Mouse (Mus musculus) lung, postnatal 10 days (tissue): ENCODE data around the gene Exoc8.

Experiments used
- DNase-seq: peaks from one replicate; pipeline ENCODE4 v3.0.0; 2021

Gene Exoc8

GRCm38 (mm10) chr8:124905482-124905881 lies 8.0 kb upstream of the Exoc8 start:
- DNase-seq: no peak

DNA sequence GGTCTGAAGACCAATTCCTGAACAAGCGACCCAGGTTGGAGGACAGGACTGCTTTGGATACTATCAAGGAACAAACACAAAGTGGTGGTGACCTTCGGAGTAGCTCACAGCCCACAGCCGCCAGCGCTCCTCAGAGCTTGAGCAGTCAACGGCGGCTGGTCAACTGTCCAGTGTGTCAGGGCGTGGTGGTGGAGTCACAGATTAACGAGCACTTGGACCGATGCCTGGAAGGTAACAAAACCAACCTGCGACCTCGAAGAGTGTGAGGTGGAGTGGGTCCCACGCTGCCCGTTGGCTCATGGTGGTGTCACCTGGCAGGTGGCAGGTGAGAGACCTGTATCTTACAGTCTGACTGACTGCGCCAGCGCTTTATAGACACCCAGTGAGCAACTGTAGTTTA lies 5.7 kb upstream of the Exoc8 start:
- DNase-seq: no peak

DNA sequence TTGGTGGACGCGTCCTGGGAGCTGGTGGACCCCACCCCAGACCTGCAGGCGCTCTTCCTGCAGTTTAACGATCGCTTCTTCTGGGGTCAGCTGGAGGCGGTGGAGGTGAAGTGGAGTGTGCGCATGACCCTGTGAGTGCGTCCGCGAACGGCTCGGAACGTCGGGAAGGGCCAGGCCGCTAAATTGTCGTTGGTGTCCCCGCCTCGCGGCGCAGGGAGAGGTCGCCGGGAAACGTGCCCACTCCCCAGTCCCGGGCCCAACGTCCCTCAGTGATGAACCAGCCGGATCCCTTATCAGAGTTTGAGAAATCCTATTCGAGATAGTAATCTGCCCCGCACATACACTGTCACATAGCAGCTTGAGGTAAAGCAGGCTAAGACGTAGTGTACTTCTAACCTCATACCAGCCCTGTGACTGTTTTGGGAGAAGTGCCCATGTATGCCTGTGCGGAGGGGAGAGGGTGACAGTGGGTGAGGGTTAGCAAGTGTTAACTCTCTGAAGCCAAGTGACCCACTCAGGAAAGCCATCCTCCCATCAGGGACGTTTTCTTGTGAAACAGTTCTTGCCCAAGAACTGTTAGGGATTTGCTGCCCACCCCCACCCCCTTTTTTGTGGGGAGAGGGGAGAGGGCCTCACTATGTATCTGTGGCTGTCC lies 873 bp upstream of the Exoc8 start:
- DNase-seq: no peak

GRCm38 (mm10) chr8:124896632-124897385 lies 696 bp downstream of the Exoc8 start:
- DNase-seq: peak; percentile 91

DNA sequence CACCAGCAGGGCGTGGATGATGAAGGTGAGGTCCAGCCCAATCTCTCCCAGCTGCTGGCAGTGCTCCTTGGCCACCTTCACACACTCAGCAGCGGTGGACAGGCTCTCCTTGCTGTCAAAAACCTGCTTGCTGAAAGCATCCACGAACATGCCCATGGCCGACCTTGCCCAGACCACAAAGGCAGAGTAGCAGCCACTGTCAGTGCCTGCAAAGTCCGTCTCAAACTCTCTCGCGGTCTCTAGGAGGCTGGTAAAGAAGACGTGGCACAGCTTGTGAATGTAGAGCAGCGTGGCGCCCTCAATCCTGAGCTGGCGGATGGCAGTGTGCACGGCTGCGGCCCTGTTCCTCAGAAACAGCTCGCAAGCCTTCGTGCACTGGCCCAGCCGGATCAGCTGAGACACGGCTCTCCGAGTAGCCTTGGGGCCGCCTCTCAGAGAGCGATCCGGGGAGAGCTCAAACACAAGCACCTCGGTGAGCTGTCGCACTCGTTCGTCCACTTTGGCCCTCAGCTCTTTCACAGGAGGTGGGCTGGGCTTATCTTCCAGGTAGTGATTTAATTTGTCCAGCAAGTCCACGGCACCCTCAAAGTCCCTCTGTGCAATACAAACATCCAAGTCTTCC lies 1.4 kb downstream of the Exoc8 start:
- no peak for DNase-seq

DNA sequence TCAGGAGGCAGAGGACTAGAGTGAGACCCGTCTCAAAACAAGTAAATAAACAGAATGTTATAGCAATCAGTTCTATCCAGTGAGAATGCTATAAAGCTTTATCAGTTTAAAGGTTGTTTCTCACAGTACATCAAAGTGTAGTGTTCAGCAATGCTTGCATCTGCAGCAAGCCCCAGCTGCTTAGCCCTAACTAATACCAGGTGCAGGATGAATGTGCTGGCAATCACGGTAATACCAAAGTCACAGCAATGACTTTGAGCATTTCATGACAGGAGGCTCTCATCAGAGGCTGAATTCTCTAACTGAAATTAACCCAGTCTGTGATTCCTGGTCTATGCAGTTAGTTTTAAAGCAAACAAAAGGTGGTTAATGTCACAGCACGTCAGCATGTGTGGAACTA lies 4.9 kb downstream of the Exoc8 start:
- no peak for DNase-seq

- DNase-seq: no peak
Observed at GRCm38 (mm10) chr8:124888385-124888784, 9.1 kb downstream of the Exoc8 start.

DNA sequence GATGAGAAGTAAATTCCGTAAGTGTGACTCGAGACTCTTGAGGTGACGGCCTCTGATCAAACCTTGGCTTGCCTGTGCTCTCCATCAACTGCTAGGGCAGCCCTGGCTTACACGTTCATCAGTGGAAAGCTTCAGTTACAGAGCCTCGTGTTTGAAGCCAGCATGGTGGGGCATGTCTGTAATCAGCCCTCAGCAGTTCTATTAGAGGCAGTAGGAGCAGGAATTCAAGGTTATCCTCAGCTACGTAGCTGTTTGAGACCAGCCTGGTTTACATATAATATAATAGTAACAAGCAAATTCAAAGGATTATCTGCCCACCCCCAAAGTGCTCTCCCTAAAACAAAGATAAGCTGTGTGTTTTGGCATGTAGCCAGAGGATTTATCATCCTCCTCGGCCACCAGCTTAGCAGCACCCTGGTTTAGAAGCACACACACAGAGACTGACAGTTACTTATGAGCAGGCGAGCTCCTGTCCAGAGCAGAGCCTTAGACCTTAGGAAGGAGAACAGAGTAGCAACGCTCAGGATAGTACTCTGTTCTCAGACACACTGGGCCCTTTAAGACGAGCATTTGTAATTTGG lies 18.5 kb downstream of the Exoc8 start:
- DNase-seq: no peak

DNA sequence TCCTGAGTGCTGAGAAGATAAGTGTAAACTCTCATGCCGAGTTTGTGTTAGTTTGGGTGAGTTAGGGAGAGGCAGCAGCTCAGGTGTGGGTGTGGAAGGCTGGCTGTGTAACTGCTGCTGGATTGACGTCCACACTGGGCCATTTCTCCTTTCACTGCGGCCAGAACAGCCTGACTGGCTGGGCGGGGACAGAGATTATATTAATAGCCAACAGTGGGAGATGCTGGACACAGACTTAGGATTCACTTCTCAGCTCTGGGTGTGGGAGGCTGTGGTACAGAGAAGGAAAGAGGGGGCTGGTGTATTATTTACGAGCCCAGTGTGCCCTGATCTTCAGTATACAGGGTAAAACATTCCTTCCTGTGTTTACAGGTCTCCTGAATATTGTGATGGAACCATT lies 19.4 kb downstream of the Exoc8 start:
- no peak for DNase-seq

GRCm38 (mm10) chr8:124872690-124873089 lies 24.8 kb downstream of the Exoc8 start:
- no peak for DNase-seq

GRCm38 (mm10) chr8:124872081-124872480 lies 25.4 kb downstream of the Exoc8 start:
- no peak for DNase-seq

DNA sequence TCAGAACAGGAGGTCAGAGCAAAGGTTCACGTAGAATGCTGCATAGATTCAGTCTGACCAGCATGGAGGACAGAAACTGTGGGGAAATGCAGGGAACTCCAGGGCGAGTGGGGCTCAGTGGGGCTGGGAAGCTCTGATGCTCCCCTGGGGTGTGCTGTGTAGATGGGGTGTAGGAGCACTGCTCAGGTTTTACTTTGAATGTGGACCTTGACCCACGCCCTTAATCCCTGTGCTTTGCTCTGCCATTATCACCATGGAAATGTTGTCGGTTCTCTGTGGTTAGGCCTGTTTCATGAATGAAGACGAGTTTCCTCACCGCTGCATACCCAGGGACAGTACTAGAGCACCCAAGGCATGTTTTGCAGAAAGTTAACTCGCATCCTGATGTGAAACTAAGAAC lies 26.0 kb downstream of the Exoc8 start:
- no peak for DNase-seq

- no peak for DNase-seq
Observed at GRCm38 (mm10) chr8:124869708-124870107, 27.8 kb downstream of the Exoc8 start.

- no peak for DNase-seq
Observed at GRCm38 (mm10) chr8:124867126-124867525, 30.4 kb downstream of the Exoc8 start.

GRCm38 (mm10) chr8:124866669-124867068 lies 30.8 kb downstream of the Exoc8 start:
- no peak for DNase-seq

DNA sequence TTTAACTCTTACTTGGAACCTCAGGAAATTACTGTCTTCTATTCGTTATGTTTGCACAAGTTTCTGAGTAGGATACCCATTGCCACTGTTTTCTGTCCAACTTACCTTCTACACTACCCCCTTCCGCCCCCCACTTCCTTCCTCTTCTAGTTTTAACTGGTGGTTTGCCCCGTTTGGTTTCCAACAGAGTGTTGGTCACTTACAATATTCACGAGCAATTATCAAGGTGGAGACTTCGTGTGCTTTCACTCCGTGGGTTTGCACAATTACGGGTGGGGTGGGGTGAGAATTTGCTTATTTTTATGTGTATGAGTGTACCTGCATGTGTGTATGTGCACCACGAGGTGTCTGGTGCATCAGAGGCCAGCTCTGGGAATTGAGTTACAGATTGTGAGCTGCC lies 33.8 kb downstream of the Exoc8 start:
- DNase-seq: no peak

GRCm38 (mm10) chr8:124863163-124863677 lies 34.3 kb downstream of the Exoc8 start:
- DNase-seq: no peak

GRCm38 (mm10) chr8:124862321-124863162 lies 35.0 kb downstream of the Exoc8 start, which contains the start of the genes Gnpat and 2810004N23Rik:
Gnpat (plus strand) TSS chr8:124863033.
2810004N23Rik (minus strand) TSS chr8:124863120.
- DNase-seq: peak; percentile 95

GRCm38 (mm10) chr8:124860188-124860587 lies 37.3 kb downstream of the Exoc8 start:
- no peak for DNase-seq

- DNase-seq: peak; percentile 41
Observed at GRCm38 (mm10) chr8:124859466-124859865, 38.0 kb downstream of the Exoc8 start.

DNA sequence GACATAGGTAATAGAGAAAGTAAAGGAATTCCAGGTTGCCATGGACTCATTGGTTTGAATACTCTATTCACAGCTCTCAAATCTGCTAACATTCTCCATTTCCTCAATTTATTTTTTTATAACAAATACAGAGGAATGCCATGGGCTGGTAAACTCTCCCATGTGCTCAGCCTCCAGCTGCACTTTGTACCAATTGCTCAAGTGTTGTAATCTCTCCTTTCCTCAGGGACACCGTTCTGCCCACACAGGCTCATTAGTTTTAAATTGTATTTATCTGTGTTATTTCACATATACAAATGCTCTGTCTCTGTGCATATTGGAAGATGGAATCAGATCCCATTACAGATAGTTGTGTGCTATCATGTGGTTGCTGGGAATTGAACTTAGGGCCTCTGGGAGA lies 44.0 kb downstream of the Exoc8 start:
- DNase-seq: no peak

- DNase-seq: no peak
Observed at GRCm38 (mm10) chr8:124845573-124845972, 51.9 kb downstream of the Exoc8 start.
